Mouse (Mus musculus) cerebellum, adult 2 months (tissue): ENCODE data around the gene Rspo1.

Experiments
- CTCF ChIP-seq: fragments of 200-500 bp; IDR thresholded peaks from 2 replicates; pipeline ENCODE4 v1.5.1; 2011; ENCODE audit warnings: low read depth, mild to moderate bottlenecking, control low read depth, low read length, moderate library complexity, borderline replicate concordance; ENCODE audit not compliant: insufficient read depth
- POLR2A ChIP-seq: fragments of 200-500 bp; IDR thresholded peaks from 2 replicates; pipeline ENCODE4 v1.6.1; 2011; ENCODE audit warnings: low read length, control low read depth, borderline replicate concordance; ENCODE audit not compliant: insufficient read depth

GRCm38 (mm10) chr4:125020780-125021538, 34.7 kb downstream of the Rspo1 start:
- TF ChIP-seq POLR2A (no peak), CTCF (no peak)
